Comparison of ENCODE assay signal across 10 mouse cellular contexts in the genomic region with DNA sequence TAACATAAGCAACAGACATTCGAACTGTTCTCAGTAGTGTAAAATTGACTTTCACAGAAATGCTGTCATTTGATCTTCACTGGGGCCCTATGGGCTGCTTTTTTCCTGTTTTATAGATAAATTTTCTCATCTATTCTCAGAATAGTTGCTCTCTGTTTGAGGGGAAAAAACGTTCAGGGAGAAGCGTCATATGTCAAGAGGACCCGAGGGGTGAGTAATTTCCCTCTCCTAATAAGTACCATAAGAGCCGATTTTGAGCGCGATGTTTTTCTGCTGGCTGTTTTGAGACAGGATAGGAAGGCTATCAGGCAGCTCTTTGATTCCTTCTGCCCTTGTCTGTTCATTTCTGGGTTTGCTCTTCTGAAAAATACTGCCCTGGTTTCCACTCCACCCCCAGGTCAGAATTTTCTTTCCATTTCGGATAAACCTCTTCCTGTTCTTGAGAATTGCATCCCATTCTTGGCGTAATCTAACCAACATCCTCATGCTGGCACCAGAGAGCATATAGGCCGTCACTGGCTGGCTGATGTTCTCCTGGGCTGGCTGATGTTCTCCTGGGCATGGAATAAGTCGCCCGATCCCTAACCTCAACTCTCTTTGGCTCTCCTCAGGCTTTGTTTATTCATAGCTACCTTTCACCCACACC. TPM values are rescaled to one million over a fixed set of nuclear protein-coding genes. Genes with fewer than 3 reads are reported as not detected.
DNase-seq lines count a peak whose midpoint lies in the region; ATAC-seq and TF ChIP-seq lines count a peak whose summit lies in the region.
"Had no signal": no experiment of that assay in that cellular context is flagged by ENCODE, and none has a peak within 500 bp of the region (broad histone marks: within the 10 kb centered on the region; RNA-seq: fewer than 3 reads in every experiment).

No protein-coding gene starts in this region.

- WGBS in hindbrain, postnatal 0 days = 62% methylated on average over 12 of the region's 12 CpGs
- WGBS in hindbrain, embryonic 14.5 days = 63% methylated on average over 12 of the region's 12 CpGs
- WGBS in bone marrow, adult 2 months = 19% methylated on average over 12 of the region's 12 CpGs
- 40% methylated on average over 12 of the region's 12 CpGs for WGBS in liver, embryonic 12.5 days (ENCODE audit: insufficient replicate concordance)

- no peak overlapping the region for H3K4me2 ChIP-seq in hindbrain, postnatal 0 days (ENCODE audit: low read depth, low read length)
- H3K4me2 ChIP-seq in hindbrain, embryonic 14.5 days (replicated peaks) = no peak overlapping the region
- H3K4me2 ChIP-seq in liver, embryonic 12.5 days = peak overlapping the region; percentile 4; the same call in 1 of the 2 replicates

- H3K9ac ChIP-seq in hindbrain, postnatal 0 days (replicated peaks; ENCODE audit: low read length) = no peak overlapping the region
- H3K9ac ChIP-seq in hindbrain, embryonic 14.5 days = no peak overlapping the region
- H3K9ac ChIP-seq in liver, embryonic 12.5 days = no peak overlapping the region

- DNase-seq in hindbrain, postnatal 0 days (ENCODE audit: low spot score) = peak; percentile 31
- DNase-seq in hindbrain, embryonic 14.5 days (ENCODE audit: low spot score) = no peak
- peak; percentile 67 for DNase-seq in 416B (ENCODE audit: low read depth)
- no peak for DNase-seq in thymus, postnatal 0 days (ENCODE audit: low spot score)
- DNase-seq in left cerebral cortex, postnatal 36 days (ENCODE audit: low spot score in 2 of 2) = no peak
- DNase-seq: gastrocnemius, postnatal 36 days; kidney, postnatal 10 days had no signal

- H3K4me3 ChIP-seq in hindbrain, postnatal 0 days (ENCODE audit: low read length) = no peak overlapping the region
- no peak overlapping the region for H3K4me3 ChIP-seq in hindbrain, embryonic 14.5 days (replicated peaks; ENCODE audit: low read length)
- peak overlapping the region; percentile 9 for H3K4me3 ChIP-seq in bone marrow, adult 2 months (replicated peaks; ENCODE audit: control insufficient read depth, low read depth, low read length)
- no peak overlapping the region for H3K4me3 ChIP-seq in liver, embryonic 12.5 days
- H3K4me3 ChIP-seq: hindbrain, embryonic 10.5 days had no signal

- intact Hi-C loops in left cerebral cortex, postnatal 36 days (cut with DNase I) = loop anchor here (5.0 to 10.0 kb wide), 2 partner anchors 82 to 185 kb away; partner anchors contain the start of gene Notch2

- ATAC-seq in hindbrain, postnatal 0 days = no peak
- ATAC-seq in hindbrain, embryonic 14.5 days (ENCODE audit: low FRiP score) = no peak
- no peak for ATAC-seq in liver, embryonic 12.5 days

- no peaks in the 10 kb centered on the region for H3K36me3 ChIP-seq in hindbrain, postnatal 0 days (ENCODE audit: insufficient read depth, low read length)
- no peaks in the 10 kb centered on the region for H3K36me3 ChIP-seq in hindbrain, embryonic 14.5 days (replicated peaks; ENCODE audit: control insufficient read depth, insufficient read depth)
- no peaks in the 10 kb centered on the region for H3K36me3 ChIP-seq in liver, embryonic 12.5 days
- H3K36me3 ChIP-seq: hindbrain, embryonic 10.5 days had no signal

- no peak for TF ChIP-seq POLR2A in bone marrow, adult 2 months (IDR thresholded peaks at IDR 0.05; ENCODE audit: borderline replicate concordance, control insufficient read depth, low read depth, low read length)

- no peaks in the 10 kb centered on the region for H3K9me3 ChIP-seq in hindbrain, postnatal 0 days (ENCODE audit: low read length)
- H3K9me3 ChIP-seq in hindbrain, embryonic 14.5 days (ENCODE audit: control insufficient read depth, low read length) = no peaks in the 10 kb centered on the region
- no peaks in the 10 kb centered on the region for H3K9me3 ChIP-seq in liver, embryonic 12.5 days (replicated peaks)
- H3K9me3 ChIP-seq: hindbrain, embryonic 10.5 days had no signal

- TF ChIP-seq CTCF in hindbrain, postnatal 0 days (IDR thresholded peaks at IDR 0.05; ENCODE audit: low read depth) = peak; percentile 33; the same call in 1 of the 2 replicates
- no peak for TF ChIP-seq CTCF in bone marrow, adult 2 months (IDR thresholded peaks at IDR 0.05; ENCODE audit: control insufficient read depth, insufficient read depth, low read length)

- H3K27me3 ChIP-seq in hindbrain, postnatal 0 days (ENCODE audit: insufficient read depth, low read length) = no peaks in the 10 kb centered on the region
- H3K27me3 ChIP-seq in hindbrain, embryonic 14.5 days (ENCODE audit: control insufficient read depth, insufficient read depth, low read length) = peaks cover 6% of the 10 kb centered on the region; the same call in 1 of the 2 replicates
- no peaks in the 10 kb centered on the region; the same call in 1 of the 2 replicates for H3K27me3 ChIP-seq in liver, embryonic 12.5 days (replicated peaks)

- peaks cover 7% of the 10 kb centered on the region for H3K4me1 ChIP-seq in hindbrain, postnatal 0 days (ENCODE audit: insufficient read depth, low read length)
- peaks cover 23% of the 10 kb centered on the region for H3K4me1 ChIP-seq in hindbrain, embryonic 14.5 days (replicated peaks; ENCODE audit: control insufficient read depth, insufficient read depth, low read length)
- H3K4me1 ChIP-seq in bone marrow, adult 2 months (ENCODE audit: control insufficient read depth, insufficient read depth, low read length) = peaks cover 13% of the 10 kb centered on the region; the same call in 1 of the 2 replicates
- peaks cover 73% of the 10 kb centered on the region for H3K4me1 ChIP-seq in liver, embryonic 12.5 days

- H3K27ac ChIP-seq in hindbrain, postnatal 0 days = no peak overlapping the region
- no peak overlapping the region for H3K27ac ChIP-seq in hindbrain, embryonic 14.5 days
- no peak overlapping the region; the same call in 1 of the 2 replicates for H3K27ac ChIP-seq in bone marrow, adult 2 months (ENCODE audit: control insufficient read depth, insufficient read depth, low read depth, low read length, poor library complexity)
- H3K27ac ChIP-seq in liver, embryonic 12.5 days = 0 out of 2 replicates have a peak overlapping the region, but pooled peaks have one; percentile 27
- H3K27ac ChIP-seq: hindbrain, embryonic 10.5 days had no signal

RNA-seq across cellular contexts. Expression of gene Sec22b, which starts 29.3 kb away (rescaled TPM):
- 50.9 and 54.6 TPM in 2 replicates for total RNA-seq in hindbrain, postnatal 0 days (2014; rRNA removed)
- polyA plus RNA-seq in hindbrain, postnatal 0 days (2015; fragmentation: Nextera tagmentation; extraction: Ambion mirVana) = 94.7 and 95.1 TPM in 2 replicates
- polyA plus RNA-seq in hindbrain, embryonic 14.5 days (2014; fragmentation: Nextera tagmentation; extraction: Ambion mirVana) = 110 and 111 TPM in 2 replicates
- polyA plus RNA-seq in bone marrow, adult 2 months (2011; ENCODE audit: insufficient read depth, insufficient read length, low replicate concordance, missing spikeins) = 28.6 and 45.3 TPM in 2 replicates
- polyA plus RNA-seq in liver, embryonic 12.5 days (2016; fragmentation: Nextera tagmentation; extraction: Ambion mirVana) = 67.1 and 69.2 TPM in 2 replicates
- 108 and 112 TPM in 2 replicates for polyA plus RNA-seq in thymus, postnatal 0 days (2015; fragmentation: Nextera tagmentation; extraction: Ambion mirVana)
- total RNA-seq in left cerebral cortex, postnatal 36 days (2021) = 10 to 100 TPM; 72.5 to 79.6 TPM

RNA-seq across cellular contexts. Expression of gene Pde4dip, which starts 41.8 kb away (rescaled TPM):
- 79.6 TPM in 2 replicates for total RNA-seq in hindbrain, postnatal 0 days (2014; rRNA removed)
- polyA plus RNA-seq in hindbrain, postnatal 0 days (2015; fragmentation: Nextera tagmentation; extraction: Ambion mirVana) = 44.4 and 48.1 TPM in 2 replicates
- polyA plus RNA-seq in hindbrain, embryonic 14.5 days (2014; fragmentation: Nextera tagmentation; extraction: Ambion mirVana) = 76.6 and 84.5 TPM in 2 replicates
- polyA plus RNA-seq in bone marrow, adult 2 months (2011; ENCODE audit: insufficient read depth, insufficient read length, low replicate concordance, missing spikeins) = 7.5 and 12.7 TPM in 2 replicates
- 8.9 and 9.9 TPM in 2 replicates for polyA plus RNA-seq in liver, embryonic 12.5 days (2016; fragmentation: Nextera tagmentation; extraction: Ambion mirVana)
- polyA plus RNA-seq in thymus, postnatal 0 days (2015; fragmentation: Nextera tagmentation; extraction: Ambion mirVana) = 7.3 and 8.8 TPM in 2 replicates
- 100 to 1,000 TPM; 209 to 247 TPM for total RNA-seq in left cerebral cortex, postnatal 36 days (2021)

Comparison
In these comparisons a context has a peak if more than half of its experiments do, and no peak if none do; other contexts are left out.
1. DNase-seq: peak in hindbrain, postnatal 0 days (single experiment) and 416B (single experiment); none in hindbrain, embryonic 14.5 days (single experiment), thymus, postnatal 0 days (single experiment) and left cerebral cortex, postnatal 36 days (0 of 2).